In genomic region chr7:97324342-97324741, GRCm38 (mm10) we compare ENCODE assay signal across 30 mouse cellular contexts.
"Had no signal": no experiment of that assay in that cellular context is flagged by ENCODE, and none has a peak within 500 bp of the region (broad histone marks: within the 10 kb centered on the region; RNA-seq: fewer than 3 reads in every experiment).

No protein-coding gene starts in this region.

- H3K9me3 ChIP-seq: limb, embryonic 10.5 days; limb, embryonic 12.5 days; limb, embryonic 13.5 days; limb, embryonic 15.5 days; liver, embryonic 12.5 days; liver, embryonic 13.5 days; liver, embryonic 15.5 days; lung, embryonic 15.5 days; midbrain, embryonic 10.5 days; midbrain, embryonic 12.5 days; midbrain, embryonic 13.5 days; midbrain, embryonic 15.5 days; neural tube, embryonic 12.5 days had no signal

- H3K27ac ChIP-seq: left cerebral cortex, adult 2 months; limb, embryonic 10.5 days; limb, embryonic 12.5 days; limb, embryonic 13.5 days; limb, embryonic 15.5 days; liver, embryonic 12.5 days; liver, embryonic 13.5 days; liver, embryonic 14.5 days; liver, embryonic 15.5 days; lung, embryonic 15.5 days; macrophage; midbrain, embryonic 10.5 days; midbrain, embryonic 12.5 days; midbrain, embryonic 13.5 days; midbrain, embryonic 15.5 days; neural tube, embryonic 12.5 days had no signal

- DNase-seq: left cerebral cortex, postnatal 4 days; liver; liver, embryonic 13.5 days; liver, postnatal 0 days; lung, adult 18-20 months; lung, adult 2 months; lung, embryonic 14.5 days; lung, postnatal 10 days; lung, postnatal 14 days; lung, postnatal 36 days; lung, postnatal 4 days had no signal

- H3K4me1 ChIP-seq: liver, embryonic 13.5 days had no signal

- H3K4me3 ChIP-seq: left cerebral cortex, adult 2 months; liver, embryonic 13.5 days; liver, embryonic 15.5 days; megakaryocyte, embryonic 14.5 days; myocyte; neural tube, embryonic 12.5 days had no signal

- H3K4me2 ChIP-seq: liver, embryonic 11.5 days; liver, embryonic 13.5 days; liver, embryonic 15.5 days; midbrain, embryonic 12.5 days; midbrain, embryonic 15.5 days had no signal

- H3K9ac ChIP-seq: limb, embryonic 12.5 days; limb, embryonic 13.5 days; limb, embryonic 15.5 days; liver, embryonic 12.5 days; liver, embryonic 13.5 days; liver, embryonic 14.5 days; liver, embryonic 15.5 days; liver, postnatal 0 days; lung, embryonic 14.5 days; lung, embryonic 15.5 days; midbrain, embryonic 12.5 days; midbrain, embryonic 13.5 days; midbrain, embryonic 15.5 days; neural tube, embryonic 12.5 days had no signal

- H3K36me3 ChIP-seq: liver, embryonic 12.5 days; liver, embryonic 13.5 days; liver, embryonic 15.5 days; lung, embryonic 15.5 days had no signal

- ATAC-seq: liver, embryonic 12.5 days; liver, postnatal 0 days; lung, postnatal 0 days had no signal
